Mouse (Mus musculus) layer of hippocampus, adult 2 months (tissue): ENCODE results near the gene Bcas3. TPM values are rescaled to one million over a fixed set of nuclear protein-coding genes. Genes with fewer than 3 reads are reported as not detected.

ENCODE experiments used
- DNase-seq, 2 experiments: peaks; one replicate each; pipeline ENCODE4 v3.0.0; 2022; ENCODE audit warnings: low spot score in 2 of 2
- H3K27ac ChIP-seq: fragments of 200-600 bp; 2 replicates; pipeline ENCODE4 v1.8.1; 2022
- H3K4me3 ChIP-seq: fragments of 200-600 bp; 2 replicates; pipeline ENCODE4 v1.8.1; 2022; ENCODE audit warnings: mild to moderate bottlenecking
- CTCF ChIP-seq: fragments of 200-600 bp; conservative IDR thresholded peaks from 2 replicates; pipeline ENCODE4 v1.8.1; 2022; ENCODE audit warnings: antibody characterized with exemption, mild to moderate bottlenecking, moderate library complexity
- total RNA-seq, 2 experiments: library from RNA; stranded (reverse); gene quantifications; 2 replicates each; pipeline ENCODE4 v1.2.3; 2021

The Bcas3 gene
- total RNA-seq, 2 experiments from 2014 or later = 67.6 to 75.1 TPM

DNA sequence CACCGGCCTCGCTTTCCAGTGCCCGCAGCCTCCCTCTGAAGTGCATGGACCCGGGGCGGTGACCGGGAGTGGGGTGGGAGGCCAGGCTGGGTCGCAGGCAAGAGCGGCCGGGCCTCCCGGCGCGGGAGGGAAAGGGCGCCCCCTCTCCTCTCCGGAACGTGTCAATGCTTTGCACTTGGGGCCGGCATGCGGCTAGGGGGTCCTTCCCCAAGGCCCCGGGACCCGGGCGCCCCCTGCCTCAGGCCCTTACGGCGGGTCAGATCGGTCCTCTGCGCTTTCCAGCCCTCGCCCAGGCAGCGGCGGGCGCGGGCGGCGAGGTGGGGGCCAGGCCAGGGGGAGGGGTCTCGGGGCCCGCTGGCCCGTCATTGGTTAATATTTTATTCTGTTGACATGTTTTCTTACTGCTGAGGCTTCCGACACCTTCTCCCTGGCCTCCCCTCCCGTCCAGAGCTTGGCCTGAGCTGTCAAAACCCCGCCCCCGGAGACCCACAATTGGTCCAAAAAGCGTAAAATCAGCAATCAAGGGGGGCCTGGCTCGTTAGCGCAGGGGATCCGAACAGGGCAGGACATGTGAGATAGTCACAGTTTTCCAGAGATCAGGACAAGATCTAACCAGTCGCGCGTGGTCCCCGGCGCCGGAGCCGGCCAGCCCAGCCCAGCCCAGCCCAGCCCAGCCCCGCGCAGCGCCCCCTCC lies 479.4 kb downstream of the Bcas3 start, which contains the start of gene Tbx2:
Tbx2 (plus strand) TSS at position 321 of the 694 bp plus-strand sequence.
- no peak for TF ChIP-seq CTCF
- no peak within 1 kb of the TSS for H3K27ac ChIP-seq
- DNase-seq = no peak
- peak within 1 kb of the TSS; percentile 12; the same call in 1 of the 2 replicates for H3K4me3 ChIP-seq

GRCm38 (mm10) chr11:85833081-85833521 lies 480.1 kb downstream of the Bcas3 start:
- no peak overlapping the region for H3K27ac ChIP-seq
- H3K4me3 ChIP-seq = peak overlapping the region; percentile 12; the same call in 1 of the 2 replicates
- no peak for TF ChIP-seq CTCF
- no peak for DNase-seq

DNA sequence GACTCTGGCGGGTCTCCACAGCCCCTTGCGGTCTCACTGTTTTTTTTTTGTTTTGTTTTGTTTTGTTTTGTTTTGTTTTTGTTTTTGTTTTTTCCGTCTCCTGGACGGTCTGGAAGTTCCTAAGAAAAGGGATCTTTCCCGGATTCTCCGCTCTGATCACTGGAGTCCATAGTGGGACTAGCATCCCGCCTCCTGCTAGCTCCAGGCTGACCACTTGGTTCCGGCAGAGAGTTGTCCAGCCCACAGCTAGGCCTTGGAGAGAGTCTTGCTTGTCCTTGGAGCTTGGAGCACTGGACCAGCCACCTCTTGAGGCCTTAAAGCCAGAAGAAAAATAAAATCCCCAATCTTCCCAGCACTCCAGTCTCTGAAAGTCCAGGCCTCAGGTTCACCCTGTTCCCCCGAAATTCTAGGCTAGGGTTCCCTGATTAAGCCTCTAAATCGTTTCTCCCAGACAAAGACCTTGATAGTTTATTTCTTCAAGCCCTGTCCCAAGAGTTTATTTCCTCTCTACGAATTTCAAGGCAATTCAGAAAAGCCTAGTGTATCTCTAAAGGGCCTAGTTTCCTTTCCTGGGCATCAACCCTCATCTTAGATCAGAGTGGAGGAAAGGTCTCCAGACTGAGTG lies 480.9 kb downstream of the Bcas3 start:
- Histone ChIP-seq H3K27ac (no peak overlapping the region), H3K4me3 (no peak overlapping the region)
- DNase-seq = no peak
- no peak for TF ChIP-seq CTCF

DNA sequence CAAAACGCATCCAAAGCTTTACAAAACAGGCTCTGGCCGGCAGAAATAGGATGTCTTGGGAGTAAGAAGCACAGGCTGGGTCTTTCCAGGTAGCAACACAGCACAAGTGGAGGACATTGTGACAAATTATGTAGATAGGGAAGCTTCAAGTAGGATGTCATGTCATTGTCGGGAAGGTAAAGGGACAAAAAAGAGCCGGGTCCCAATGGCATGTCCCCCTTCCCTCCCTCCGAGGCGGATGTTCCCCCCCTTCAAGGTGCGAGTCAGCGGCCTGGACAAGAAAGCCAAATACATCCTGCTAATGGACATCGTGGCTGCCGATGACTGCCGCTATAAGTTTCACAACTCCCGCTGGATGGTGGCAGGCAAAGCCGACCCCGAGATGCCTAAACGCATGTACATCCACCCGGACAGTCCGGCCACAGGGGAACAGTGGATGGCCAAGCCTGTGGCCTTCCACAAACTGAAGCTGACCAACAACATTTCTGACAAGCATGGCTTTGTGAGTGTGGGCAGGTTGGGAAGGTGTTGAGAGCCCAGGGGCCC lies 481.5 kb downstream of the Bcas3 start:
- DNase-seq = no peak
- Histone ChIP-seq H3K4me3 (no peak overlapping the region), H3K27ac (no peak overlapping the region)
- no peak for TF ChIP-seq CTCF

DNA sequence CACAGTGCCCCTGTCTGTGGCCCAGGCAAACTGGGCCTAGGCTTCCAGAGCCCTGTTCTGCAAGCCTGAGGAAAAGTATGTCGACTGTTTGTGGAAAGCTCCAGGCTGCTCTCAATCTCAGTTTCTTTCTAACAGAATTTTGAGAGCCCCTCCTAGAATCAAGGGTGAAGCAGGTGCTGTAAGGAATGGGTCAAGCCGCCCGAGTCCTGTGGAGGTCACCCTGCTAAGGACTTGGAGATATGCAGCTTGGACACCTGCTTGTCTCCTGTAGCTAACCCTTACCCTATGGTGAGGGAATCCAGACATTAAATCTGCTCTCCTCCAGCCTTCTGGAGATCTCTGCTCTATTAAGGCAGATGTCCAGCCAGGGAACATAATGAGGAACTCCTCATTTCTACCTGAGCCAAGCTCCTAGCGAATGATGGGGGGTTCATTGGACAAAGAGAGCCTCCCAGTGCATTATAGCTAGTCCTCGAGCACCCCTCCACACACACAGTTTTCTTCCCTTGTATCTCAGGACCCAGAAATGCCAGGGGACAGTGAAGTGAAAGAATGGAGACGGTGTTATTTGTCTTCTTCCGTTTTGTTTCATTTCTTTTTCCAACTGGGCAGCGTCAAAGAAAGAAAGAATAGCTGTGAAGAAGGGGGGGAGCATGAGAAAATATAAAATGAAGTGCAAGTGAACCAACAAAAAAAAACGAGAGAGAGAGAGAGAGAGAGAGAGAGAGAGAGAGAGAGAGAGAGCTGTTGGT lies 482.2 kb downstream of the Bcas3 start:
- no peak for TF ChIP-seq CTCF
- Histone ChIP-seq H3K27ac (no peak overlapping the region), H3K4me3 (no peak overlapping the region)
- DNase-seq = no peak

GRCm38 (mm10) chr11:85835753-85836522 lies 483.0 kb downstream of the Bcas3 start:
- no peak for TF ChIP-seq CTCF
- no peak for DNase-seq
- H3K27ac ChIP-seq = no peak overlapping the region
- no peak overlapping the region for H3K4me3 ChIP-seq

- no peak for TF ChIP-seq CTCF
- DNase-seq = no peak
- Histone ChIP-seq H3K4me3 (no peak overlapping the region), H3K27ac (no peak overlapping the region)
Measured at GRCm38 (mm10) chr11:85836523-85837290, 483.7 kb downstream of the Bcas3 start.

- Histone ChIP-seq H3K4me3 (no peak overlapping the region), H3K27ac (no peak overlapping the region)
- DNase-seq = no peak
- no peak for TF ChIP-seq CTCF
Measured at GRCm38 (mm10) chr11:85837291-85837647, 484.3 kb downstream of the Bcas3 start.

DNA sequence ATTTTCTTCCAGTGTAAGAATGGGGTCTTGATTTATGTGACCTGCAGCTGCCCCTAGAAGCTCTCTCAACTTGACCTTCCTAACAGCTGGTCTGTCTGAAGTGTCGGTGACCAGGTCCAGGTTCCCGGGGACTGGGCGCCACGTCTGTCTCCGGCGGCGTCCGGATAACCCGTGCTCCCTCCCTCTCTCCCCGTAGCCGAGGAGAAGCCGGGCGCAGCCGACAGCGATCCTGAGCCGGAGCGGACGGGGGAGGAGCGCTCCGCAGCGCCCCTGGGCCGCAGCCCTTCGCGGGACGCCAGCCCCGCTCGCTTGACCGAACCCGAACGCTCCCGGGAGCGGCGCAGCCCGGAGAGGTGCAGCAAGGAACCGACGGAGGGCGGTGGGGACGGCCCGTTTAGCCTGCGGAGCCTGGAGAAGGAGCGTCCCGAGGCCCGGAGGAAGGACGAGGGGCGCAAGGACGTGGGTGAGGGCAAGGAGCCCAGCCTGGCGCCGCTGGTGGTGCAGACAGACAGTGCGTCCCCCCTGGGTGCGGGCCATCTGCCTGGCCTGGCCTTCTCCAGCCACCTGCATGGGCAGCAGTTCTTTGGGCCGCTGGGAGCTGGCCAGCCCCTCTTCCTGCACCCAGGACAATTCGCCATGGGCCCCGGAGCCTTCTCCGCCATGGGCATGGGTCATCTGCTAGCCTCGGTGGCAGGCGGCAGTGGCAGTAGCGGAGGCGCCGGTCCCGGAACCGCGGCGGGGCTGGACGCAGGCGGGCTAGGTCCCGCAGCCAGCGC lies 484.9 kb downstream of the Bcas3 start:
- TF ChIP-seq CTCF = no peak
- Histone ChIP-seq H3K27ac (no peak overlapping the region), H3K4me3 (no peak overlapping the region)
- no peak for DNase-seq

DNA sequence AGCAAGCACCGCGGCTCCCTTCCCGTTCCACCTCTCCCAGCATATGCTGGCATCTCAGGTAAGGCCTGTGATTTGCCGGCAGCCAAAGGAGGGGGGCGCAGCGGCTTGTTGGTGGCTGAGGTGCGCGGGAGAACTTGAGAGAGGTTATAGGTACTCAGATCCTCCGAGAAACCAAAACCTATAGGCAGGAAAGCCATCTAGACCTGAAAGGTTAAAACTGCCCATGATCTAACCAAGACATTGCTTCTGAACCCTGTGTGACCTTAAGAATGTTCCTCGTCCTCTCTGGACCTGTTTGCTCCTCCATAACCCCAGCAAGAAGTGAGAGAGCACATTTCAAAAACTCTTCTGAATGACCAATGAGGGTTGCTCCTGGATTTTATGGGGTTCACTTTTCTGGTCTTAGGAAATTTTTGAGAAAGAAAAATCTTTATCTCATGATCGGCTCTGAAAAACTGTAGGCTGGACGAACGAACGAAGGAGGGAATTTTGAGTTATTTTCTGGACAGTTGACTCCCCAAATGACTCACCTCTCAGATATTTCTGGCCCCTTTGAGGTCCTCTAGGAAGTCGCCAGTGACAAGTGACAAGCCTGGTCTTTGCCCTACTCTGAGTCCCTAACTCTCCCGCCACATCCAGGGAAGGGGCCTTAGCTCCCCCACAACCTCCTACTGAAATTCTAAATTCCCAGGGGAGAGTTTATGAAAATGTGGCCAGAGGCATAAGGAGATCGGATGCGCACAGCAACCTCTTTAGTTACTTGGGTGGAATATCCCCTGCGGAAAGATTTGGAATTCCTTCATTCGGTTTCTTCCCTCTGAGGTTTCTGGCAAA lies 485.7 kb downstream of the Bcas3 start:
- no peak for TF ChIP-seq CTCF
- Histone ChIP-seq H3K27ac (no peak overlapping the region), H3K4me3 (no peak overlapping the region)
- no peak for DNase-seq
